Mouse (Mus musculus): ENCODE data around the gene Haus4. TPM values are rescaled to one million over a fixed set of nuclear protein-coding genes. Genes with fewer than 3 reads are reported as not detected.

Haus4 gene
- polyA plus RNA-seq, 1 experiment from 2014 or later = 50.5 TPM

GRCm38 (mm10) chr14:54583681-54584338 lies 29.4 kb upstream of the Haus4 start:
- Histone ChIP-seq H3K27ac (no peak overlapping the region), H3K36me3 (peaks cover 24% of the 10 kb centered on the region), H3K27me3 (no peaks in the 10 kb centered on the region), H3K9ac (no peak overlapping the region), H3K9me3 (no peaks in the 10 kb centered on the region), H3K4me3 (no peak overlapping the region), H3K4me1 (no peaks in the 10 kb centered on the region), H3K4me2 (replicated peaks) (no peak overlapping the region)
- ATAC-seq (ENCODE audit: insufficient number of reproducible peaks, insufficient read depth, low FRiP score, low TSS enrichment) = no peak
- WGBS = 47% methylated on average over 7 of the region's 7 CpGs

GRCm38 (mm10) chr14:54582536-54582935 lies 28.1 kb upstream of the Haus4 start:
- H3K9me3 ChIP-seq = no peaks in the 10 kb centered on the region
- H3K36me3 ChIP-seq = peaks cover 24% of the 10 kb centered on the region
- no peak overlapping the region for H3K4me3 ChIP-seq
- WGBS = 90% methylated on average over 9 of the region's 9 CpGs
- no peak for ATAC-seq (ENCODE audit: insufficient number of reproducible peaks, insufficient read depth, low FRiP score, low TSS enrichment)
- H3K9ac ChIP-seq = no peak overlapping the region
- no peaks in the 10 kb centered on the region for H3K27me3 ChIP-seq
- no peak overlapping the region for H3K27ac ChIP-seq
- H3K4me2 ChIP-seq (replicated peaks) = no peak overlapping the region
- no peaks in the 10 kb centered on the region for H3K4me1 ChIP-seq

- peaks cover 4% of the 10 kb centered on the region for H3K4me1 ChIP-seq
- H3K36me3 ChIP-seq = peaks cover 12% of the 10 kb centered on the region
- H3K27ac ChIP-seq = no peak overlapping the region
- no peak overlapping the region for H3K4me3 ChIP-seq
- no peaks in the 10 kb centered on the region for H3K27me3 ChIP-seq
- WGBS = 76% methylated on average over 7 of the region's 7 CpGs
- H3K9ac ChIP-seq = no peak overlapping the region
- no peak for ATAC-seq (ENCODE audit: insufficient number of reproducible peaks, insufficient read depth, low FRiP score, low TSS enrichment)
- no peak overlapping the region for H3K4me2 ChIP-seq (replicated peaks)
- H3K9me3 ChIP-seq = no peaks in the 10 kb centered on the region
Observed at GRCm38 (mm10) chr14:54579638-54580037, 25.2 kb upstream of the Haus4 start.

- peak overlapping the region; percentile 95 for H3K4me3 ChIP-seq
- H3K9me3 ChIP-seq = no peaks in the 10 kb centered on the region
- peak overlapping the region; percentile 99 for H3K9ac ChIP-seq
- H3K4me1 ChIP-seq = peaks cover 20% of the 10 kb centered on the region
- 2% methylated on average over 10 of the region's 10 CpGs for WGBS
- H3K27me3 ChIP-seq = no peaks in the 10 kb centered on the region
- H3K36me3 ChIP-seq = peaks cover 12% of the 10 kb centered on the region
- ATAC-seq (ENCODE audit: insufficient number of reproducible peaks, insufficient read depth, low FRiP score, low TSS enrichment) = 0 out of 2 replicates have a peak, but pooled peaks have one; percentile 1
- H3K27ac ChIP-seq = peak overlapping the region; percentile 96
- peak overlapping the region; percentile 66 for H3K4me2 ChIP-seq (replicated peaks)
Observed at GRCm38 (mm10) chr14:54578063-54578462, 23.6 kb upstream of the Haus4 start.

GRCm38 (mm10) chr14:54577089-54577982 lies 22.9 kb upstream of the Haus4 start, which contains the start of gene Ajuba:
Gene Ajuba (minus strand): TSS chr14:54577558.
- ATAC-seq (ENCODE audit: insufficient number of reproducible peaks, insufficient read depth, low FRiP score, low TSS enrichment) = peak; percentile 54; the same call in 1 of the 2 replicates
- Histone ChIP-seq H3K9me3 (no peaks in the 10 kb centered on the region), H3K27ac (peak within 1 kb of the TSS; percentile 96), H3K9ac (peak within 1 kb of the TSS; percentile 99), H3K4me3 (peak within 1 kb of the TSS; percentile 95), H3K4me2 (replicated peaks) (peak within 1 kb of the TSS; percentile 66), H3K36me3 (peaks cover 12% of the 10 kb centered on the region), H3K4me1 (peaks cover 27% of the 10 kb centered on the region), H3K27me3 (no peaks in the 10 kb centered on the region)
- WGBS = under 1% methylated on average over 66 of the region's 66 CpGs

GRCm38 (mm10) chr14:54576241-54577088 lies 22.0 kb upstream of the Haus4 start:
- H3K27ac ChIP-seq = peak overlapping the region; percentile 96
- ATAC-seq (ENCODE audit: insufficient number of reproducible peaks, insufficient read depth, low FRiP score, low TSS enrichment) = no peak
- peak overlapping the region; percentile 99 for H3K9ac ChIP-seq
- peaks cover 21% of the 10 kb centered on the region for H3K36me3 ChIP-seq
- H3K4me3 ChIP-seq = peak overlapping the region; percentile 95
- H3K9me3 ChIP-seq = no peaks in the 10 kb centered on the region
- peak overlapping the region; percentile 66 for H3K4me2 ChIP-seq (replicated peaks)
- H3K27me3 ChIP-seq = no peaks in the 10 kb centered on the region
- under 1% methylated on average over 82 of the region's 84 CpGs for WGBS
- peaks cover 34% of the 10 kb centered on the region for H3K4me1 ChIP-seq

- Histone ChIP-seq H3K27ac (peak overlapping the region; percentile 69; the same call in 1 of the 2 replicates), H3K4me3 (peak overlapping the region; percentile 95), H3K4me1 (peaks cover 34% of the 10 kb centered on the region), H3K9me3 (no peaks in the 10 kb centered on the region), H3K27me3 (no peaks in the 10 kb centered on the region), H3K4me2 (replicated peaks) (peak overlapping the region; percentile 66), H3K9ac (peak overlapping the region; percentile 99), H3K36me3 (peaks cover 29% of the 10 kb centered on the region)
- WGBS = 1% methylated on average over 39 of the region's 39 CpGs
- ATAC-seq (ENCODE audit: insufficient number of reproducible peaks, insufficient read depth, low FRiP score, low TSS enrichment) = no peak
Observed at GRCm38 (mm10) chr14:54575631-54576030, 21.2 kb upstream of the Haus4 start.

GRCm38 (mm10) chr14:54575031-54575430 lies 20.6 kb upstream of the Haus4 start:
- Histone ChIP-seq H3K27me3 (no peaks in the 10 kb centered on the region), H3K4me1 (peaks cover 37% of the 10 kb centered on the region), H3K9me3 (no peaks in the 10 kb centered on the region), H3K4me2 (replicated peaks) (peak overlapping the region; percentile 66), H3K4me3 (peak overlapping the region; percentile 95), H3K27ac (peak overlapping the region; percentile 69), H3K9ac (peak overlapping the region; percentile 99), H3K36me3 (peaks cover 34% of the 10 kb centered on the region)
- WGBS = 1% methylated on average over 8 of the region's 8 CpGs
- ATAC-seq (ENCODE audit: insufficient number of reproducible peaks, insufficient read depth, low FRiP score, low TSS enrichment) = no peak

GRCm38 (mm10) chr14:54574253-54574652 lies 19.8 kb upstream of the Haus4 start:
- Histone ChIP-seq H3K4me3 (peak overlapping the region; percentile 95), H3K4me2 (replicated peaks) (peak overlapping the region; percentile 66), H3K9me3 (no peaks in the 10 kb centered on the region), H3K27me3 (no peaks in the 10 kb centered on the region), H3K9ac (peak overlapping the region; percentile 99), H3K4me1 (peaks cover 43% of the 10 kb centered on the region), H3K36me3 (peaks cover 42% of the 10 kb centered on the region), H3K27ac (peak overlapping the region; percentile 69)
- 10% methylated on average over 4 of the region's 4 CpGs for WGBS
- peak; percentile 13; the same call in 1 of the 2 replicates for ATAC-seq (ENCODE audit: insufficient number of reproducible peaks, insufficient read depth, low FRiP score, low TSS enrichment)

- Histone ChIP-seq H3K36me3 (peaks cover 53% of the 10 kb centered on the region), H3K4me3 (peak overlapping the region; percentile 95), H3K9ac (peak overlapping the region; percentile 99), H3K27ac (peak overlapping the region; percentile 78), H3K9me3 (no peaks in the 10 kb centered on the region), H3K4me1 (peaks cover 43% of the 10 kb centered on the region), H3K4me2 (replicated peaks) (peak overlapping the region; percentile 66), H3K27me3 (no peaks in the 10 kb centered on the region)
- ATAC-seq (ENCODE audit: insufficient number of reproducible peaks, insufficient read depth, low FRiP score, low TSS enrichment) = peak; percentile 12
- WGBS = 9% methylated on average over 12 of the region's 14 CpGs
Observed at GRCm38 (mm10) chr14:54572790-54573736, 18.6 kb upstream of the Haus4 start.
